Mouse (Mus musculus) small intestine, adult 2 months (tissue): ENCODE data around the gene Adarb1.

Experiments
- CTCF ChIP-seq: fragments of 200-500 bp; IDR thresholded peaks from 2 replicates; pipeline ENCODE4 v1.5.1; 2012; ENCODE audit warnings: low read depth, mild to moderate bottlenecking, control low read depth, inconsistent platforms, low read length, moderate library complexity, mixed read lengths; ENCODE audit not compliant: insufficient replicate concordance, insufficient read length; ENCODE audit errors: extremely low read depth
- POLR2A ChIP-seq: fragments of 200-500 bp; IDR thresholded peaks from 2 replicates; pipeline ENCODE4 v1.6.1; 2012; ENCODE audit warnings: low read depth, mild to moderate bottlenecking, control low read depth, inconsistent platforms, low read length, moderate library complexity

GRCm38 (mm10) chr10:77329446-77330094 is 88.5 kb downstream of the Adarb1 start:
- TF ChIP-seq CTCF = no peak
- no peak for TF ChIP-seq POLR2A
